Mouse (Mus musculus): ENCODE data around the gene Ppih. TPM values are rescaled to one million over a fixed set of nuclear protein-coding genes. Genes with fewer than 3 reads are reported as not detected.

The Ppih gene
- polyA plus RNA-seq (2012; ENCODE audit: insufficient read depth, insufficient read length, missing spikeins): 15.4 and 17.0 TPM in 2 replicates

DNA sequence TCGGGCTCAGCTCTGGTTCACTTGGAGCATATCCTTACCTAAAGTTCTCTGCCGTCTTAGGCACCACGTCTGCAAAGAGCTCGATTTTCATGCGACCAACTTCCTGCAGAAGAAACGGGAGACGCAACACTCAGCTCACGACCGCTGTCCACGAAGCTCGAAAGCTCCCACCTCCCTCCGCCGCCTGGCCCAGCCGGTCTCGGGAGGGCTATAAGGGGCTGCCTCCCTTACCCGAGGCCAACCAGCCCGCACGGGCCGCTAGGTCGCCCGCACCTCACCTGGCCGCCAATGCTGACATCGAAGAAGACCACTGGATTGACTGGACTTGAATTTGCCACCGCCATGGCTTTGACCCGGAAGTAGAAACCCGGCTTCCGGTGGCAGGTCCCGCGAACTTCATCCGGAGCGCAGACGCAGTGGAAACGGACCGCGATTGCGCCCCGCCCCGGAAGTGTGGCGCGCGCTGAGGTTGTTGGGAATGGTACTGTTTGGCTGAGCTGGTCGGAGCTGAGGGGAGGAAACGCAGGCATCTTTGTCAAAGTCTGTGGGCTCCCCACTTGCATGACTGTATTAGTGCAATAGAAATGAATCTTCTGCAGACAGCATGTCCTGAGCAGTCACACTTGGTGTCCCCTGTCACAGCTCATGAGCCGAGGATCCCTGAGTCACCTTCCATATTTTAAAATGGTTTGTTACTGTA is at the start of gene Ppih:
Gene Ppih (minus strand): TSS at position 416 of the 700 bp plus-strand sequence.
- H3K4me1 ChIP-seq (ENCODE audit: control insufficient read depth, insufficient read depth, insufficient read length, low read length): peaks cover 8% of the 10 kb centered on the region
- H3K27ac ChIP-seq (replicated peaks; ENCODE audit: low read depth, low read length): peak within 1 kb of the TSS; percentile 71; the same call in 1 of the 2 replicates
- peak within 1 kb of the TSS; percentile 79 for H3K4me3 ChIP-seq (ENCODE audit: insufficient read depth, low read depth, low read length)

DNA sequence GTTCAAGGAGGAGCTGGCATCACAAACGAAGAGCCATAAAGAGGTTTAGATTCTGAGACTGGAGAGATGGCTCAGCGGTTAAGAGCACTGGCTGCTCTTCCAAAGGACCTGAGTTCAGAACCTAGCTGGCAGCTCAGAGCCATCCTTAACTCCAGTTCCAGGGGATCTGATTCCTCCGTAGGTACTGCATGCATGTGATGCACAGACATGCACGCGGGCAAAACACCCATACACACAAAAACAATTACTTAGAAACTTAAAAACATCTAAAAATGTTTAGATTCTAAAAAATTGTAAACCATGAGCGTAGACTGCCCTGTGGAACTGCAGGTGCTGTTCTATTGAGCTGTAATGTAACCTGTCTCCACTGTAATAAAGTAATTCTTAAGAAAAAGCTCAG is 49.1 kb upstream of the Ppih start:
- H3K4me1 ChIP-seq (ENCODE audit: control insufficient read depth, insufficient read depth, insufficient read length, low read length): no peaks in the 10 kb centered on the region
- no peak overlapping the region for H3K27ac ChIP-seq (replicated peaks; ENCODE audit: low read depth, low read length)
- H3K4me3 ChIP-seq (ENCODE audit: insufficient read depth, low read depth, low read length): no peak overlapping the region

DNA sequence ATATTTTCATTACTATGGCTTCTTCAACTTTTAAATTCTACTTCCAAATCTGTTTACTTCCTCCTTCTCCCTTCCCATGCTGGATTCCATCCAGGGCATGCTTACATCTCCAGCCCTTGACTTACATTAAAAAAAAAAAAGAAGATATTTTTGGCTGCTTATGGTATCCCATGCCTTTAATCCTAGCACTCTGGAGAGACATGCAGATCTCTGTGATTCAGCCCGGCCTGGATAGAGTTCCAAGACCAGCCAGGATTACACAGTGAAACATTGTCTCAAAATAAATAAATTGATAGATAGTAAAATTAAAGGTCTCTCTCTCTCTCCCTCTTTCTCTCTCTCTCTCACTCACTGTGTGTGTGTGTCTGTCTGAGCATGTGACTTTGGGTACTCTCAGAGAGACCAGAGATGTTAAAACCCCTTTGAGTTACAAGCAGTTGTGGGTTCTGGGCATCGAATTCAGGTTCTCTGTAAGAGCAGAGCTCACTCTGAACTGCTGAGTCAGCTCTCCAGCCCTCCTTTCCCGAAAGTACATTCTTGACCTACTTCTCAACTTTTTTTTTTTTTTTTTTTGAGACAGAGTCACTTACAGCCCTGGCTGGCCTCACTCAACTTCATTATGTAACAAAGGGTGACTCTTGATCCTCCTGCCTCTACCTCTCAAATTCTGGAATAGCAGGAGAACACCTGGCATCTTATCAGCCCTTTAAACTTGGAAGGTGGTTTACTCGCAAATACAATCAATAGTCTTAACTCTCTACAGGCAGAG is 46.6 kb upstream of the Ppih start:
- H3K4me1 ChIP-seq (ENCODE audit: control insufficient read depth, insufficient read depth, insufficient read length, low read length): no peaks in the 10 kb centered on the region
- H3K27ac ChIP-seq (replicated peaks; ENCODE audit: low read depth, low read length): no peak overlapping the region
- no peak overlapping the region for H3K4me3 ChIP-seq (ENCODE audit: insufficient read depth, low read depth, low read length)

DNA sequence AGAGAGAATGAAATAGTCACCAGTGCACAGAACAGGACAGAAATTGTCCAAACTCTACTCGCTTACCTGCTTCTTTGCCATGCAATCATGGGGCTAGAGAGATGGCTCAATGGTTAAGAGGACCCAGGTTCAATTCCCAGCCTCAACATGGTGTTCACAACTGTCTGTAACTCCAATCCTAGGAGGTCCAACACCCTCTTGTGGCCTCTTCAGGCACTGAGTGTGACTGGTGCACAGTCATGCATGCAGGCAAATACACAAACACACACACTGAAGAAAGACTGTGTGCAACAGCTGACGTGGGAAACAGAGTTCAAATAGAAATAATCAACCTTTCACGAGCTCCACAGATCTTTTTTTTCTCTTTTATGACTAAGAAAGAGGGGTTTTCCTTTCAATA is 41.9 kb upstream of the Ppih start:
- Histone ChIP-seq H3K27ac (replicated peaks; ENCODE audit: low read depth, low read length) (no peak overlapping the region), H3K4me1 (ENCODE audit: control insufficient read depth, insufficient read depth, insufficient read length, low read length) (no peaks in the 10 kb centered on the region), H3K4me3 (ENCODE audit: insufficient read depth, low read depth, low read length) (no peak overlapping the region)

DNA sequence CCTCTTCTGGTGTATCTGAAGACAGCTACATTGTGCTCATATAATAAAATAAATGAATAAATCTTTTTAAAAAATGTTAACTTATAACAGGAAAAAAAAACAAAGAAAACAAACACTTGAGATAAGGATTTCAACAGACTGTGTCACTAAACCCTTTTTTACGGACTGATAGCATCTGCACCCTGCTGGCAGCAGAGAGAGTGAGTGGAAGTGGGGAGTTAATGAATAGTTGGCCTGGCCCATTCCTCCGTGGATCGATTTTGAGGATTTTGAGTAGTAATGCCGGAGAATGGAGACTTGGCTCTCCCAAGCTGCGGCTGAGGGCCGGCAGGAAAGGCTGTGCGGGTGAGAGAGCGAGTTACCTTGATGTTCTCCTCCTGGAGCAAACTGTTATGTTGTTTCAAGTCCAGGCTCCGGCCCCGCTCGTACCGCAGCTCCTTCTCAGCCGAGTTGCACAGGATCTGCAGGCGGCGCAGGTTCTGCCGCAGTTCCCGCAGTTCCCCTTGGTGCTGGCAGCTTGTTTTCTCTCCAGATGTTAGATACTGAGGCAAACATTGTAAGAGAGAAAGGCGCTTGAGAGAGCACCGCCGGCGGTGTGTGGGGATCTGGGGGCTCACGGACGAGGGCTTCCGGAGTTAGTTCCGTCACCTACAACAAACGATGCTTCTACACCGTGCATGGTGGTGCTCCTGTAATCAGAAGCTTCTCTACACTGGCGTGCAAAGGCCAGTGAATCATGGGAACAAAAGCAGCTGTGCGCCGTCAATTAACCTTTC is 39.0 kb upstream of the Ppih start:
- Histone ChIP-seq H3K4me1 (ENCODE audit: control insufficient read depth, insufficient read depth, insufficient read length, low read length) (no peaks in the 10 kb centered on the region), H3K27ac (replicated peaks; ENCODE audit: low read depth, low read length) (no peak overlapping the region), H3K4me3 (ENCODE audit: insufficient read depth, low read depth, low read length) (peak overlapping the region; percentile 27)

DNA sequence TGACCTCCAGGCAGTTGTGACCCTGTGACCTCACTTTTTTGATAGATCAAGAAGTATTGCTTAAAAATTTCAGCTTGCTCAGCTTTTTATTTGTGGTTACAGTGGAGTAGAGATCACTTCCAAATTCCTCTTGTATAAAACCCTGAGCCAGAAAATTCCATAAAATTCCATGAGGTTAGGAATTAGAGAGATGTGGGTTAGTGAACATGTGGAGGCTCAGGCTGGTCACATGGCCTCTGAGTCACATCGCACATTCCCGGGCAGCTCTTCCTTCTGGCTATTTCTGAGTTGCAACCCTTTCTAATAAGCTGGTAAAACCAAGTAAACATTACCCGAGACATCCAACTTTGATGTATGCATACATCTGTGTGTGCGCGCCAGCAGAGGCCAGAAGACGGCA is 25.2 kb upstream of the Ppih start:
- H3K4me3 ChIP-seq (ENCODE audit: insufficient read depth, low read depth, low read length): no peak overlapping the region
- H3K4me1 ChIP-seq (ENCODE audit: control insufficient read depth, insufficient read depth, insufficient read length, low read length): no peaks in the 10 kb centered on the region
- H3K27ac ChIP-seq (replicated peaks; ENCODE audit: low read depth, low read length): no peak overlapping the region

DNA sequence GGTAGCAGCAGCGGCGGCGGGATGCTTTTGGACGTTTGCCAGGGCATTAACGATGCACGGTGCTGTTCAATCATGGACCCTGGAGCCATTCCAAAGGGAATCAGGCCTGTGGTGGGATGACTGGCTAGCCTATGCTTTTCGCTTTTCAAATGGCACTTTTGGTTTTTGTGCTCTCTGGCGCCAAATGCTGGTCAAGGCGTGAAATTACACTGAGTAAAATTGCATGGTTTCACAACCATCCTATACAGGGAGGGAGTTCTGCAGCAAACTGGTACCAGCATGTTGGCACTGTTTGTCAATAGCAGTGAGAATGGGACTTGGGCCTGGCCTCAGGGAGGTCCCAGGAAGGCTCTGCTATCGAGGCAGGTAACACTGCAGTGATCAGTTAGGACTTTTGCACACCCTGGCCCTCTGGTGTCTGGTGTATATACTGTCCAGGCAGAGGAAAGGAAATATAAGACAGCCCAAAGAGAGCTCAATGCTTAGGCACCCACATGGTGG is 18.6 kb upstream of the Ppih start:
- Histone ChIP-seq H3K27ac (replicated peaks; ENCODE audit: low read depth, low read length) (no peak overlapping the region), H3K4me1 (ENCODE audit: control insufficient read depth, insufficient read depth, insufficient read length, low read length) (no peaks in the 10 kb centered on the region), H3K4me3 (ENCODE audit: insufficient read depth, low read depth, low read length) (no peak overlapping the region)

DNA sequence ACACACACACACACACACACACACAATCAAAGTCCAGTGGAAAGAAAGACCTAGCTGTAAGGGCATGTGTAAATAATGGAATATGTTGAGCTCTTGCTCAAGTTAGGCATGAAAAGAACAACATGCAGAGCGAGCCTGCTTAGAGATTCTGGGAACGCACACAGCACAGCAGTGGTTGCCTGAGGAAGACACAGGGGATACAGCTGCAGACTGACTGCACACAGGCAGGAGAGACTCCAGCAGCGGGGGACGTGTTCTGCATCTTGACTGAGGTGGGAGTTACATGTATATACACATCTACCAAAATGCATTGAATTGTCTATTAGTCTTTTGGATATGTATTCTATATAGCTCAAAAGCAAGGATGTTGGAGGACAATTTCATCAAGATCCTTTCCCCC is 18.1 kb upstream of the Ppih start:
- no peak overlapping the region for H3K27ac ChIP-seq (replicated peaks; ENCODE audit: low read depth, low read length)
- no peaks in the 10 kb centered on the region for H3K4me1 ChIP-seq (ENCODE audit: control insufficient read depth, insufficient read depth, insufficient read length, low read length)
- H3K4me3 ChIP-seq (ENCODE audit: insufficient read depth, low read depth, low read length): no peak overlapping the region

DNA sequence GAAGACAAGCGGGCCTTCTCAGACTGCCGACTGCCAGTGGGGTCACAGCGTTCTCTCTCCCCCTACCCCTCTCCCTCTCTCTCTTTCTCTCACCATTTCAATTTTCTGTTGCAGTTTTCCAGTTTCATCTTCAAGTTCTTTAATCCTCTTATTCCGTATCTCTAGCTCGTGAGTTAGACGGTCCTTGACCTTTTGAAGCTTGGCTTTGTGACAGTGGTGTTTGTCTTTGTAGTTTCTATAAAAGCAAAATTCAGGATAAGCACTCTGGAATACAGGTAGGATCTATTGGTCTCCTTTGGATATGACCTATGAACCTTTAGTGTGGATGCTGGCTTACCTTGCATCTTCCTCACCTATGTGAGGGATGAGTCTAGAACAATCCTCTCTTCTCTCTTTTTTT is 13.1 kb upstream of the Ppih start:
- no peaks in the 10 kb centered on the region for H3K4me1 ChIP-seq (ENCODE audit: control insufficient read depth, insufficient read depth, insufficient read length, low read length)
- H3K4me3 ChIP-seq (ENCODE audit: insufficient read depth, low read depth, low read length): no peak overlapping the region

DNA sequence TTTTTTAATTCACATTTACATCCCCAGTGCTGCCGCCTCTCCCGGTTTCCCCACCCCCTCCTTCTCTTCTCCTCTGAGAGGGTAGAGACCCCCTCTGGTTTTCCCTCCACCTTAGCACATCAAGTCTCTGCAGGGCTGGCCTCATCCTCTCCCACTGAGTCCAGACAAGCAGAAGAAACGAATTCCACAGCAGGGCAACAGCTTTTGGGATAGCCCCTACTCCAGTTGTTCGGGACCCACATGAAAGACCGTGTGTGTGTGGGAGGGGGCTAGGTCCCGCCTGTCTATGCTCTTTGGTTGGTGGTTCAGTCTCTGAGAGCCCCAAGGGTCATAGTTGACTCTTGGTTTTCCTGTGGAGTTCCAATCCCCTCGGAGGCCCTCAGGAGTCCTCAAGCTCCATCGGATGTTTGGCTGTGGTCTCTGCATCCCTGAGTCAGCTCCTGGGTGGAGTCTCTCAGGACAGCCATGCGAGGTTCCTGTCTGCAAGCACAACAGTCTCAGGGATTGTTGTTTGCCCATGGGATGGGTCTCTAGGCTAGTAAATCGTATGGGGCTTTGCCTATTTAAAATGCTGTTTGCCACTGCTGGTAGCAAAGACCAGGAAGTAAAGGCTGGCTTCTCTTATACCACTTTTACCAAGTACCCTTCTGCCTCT is 677 bp upstream of the Ppih start:
- H3K27ac ChIP-seq (replicated peaks; ENCODE audit: low read depth, low read length): no peak overlapping the region

More for the DNA sequence above, 13.1 kb upstream of the Ppih start:
- H3K27ac ChIP-seq (replicated peaks; ENCODE audit: low read depth, low read length): no peak overlapping the region

DNA sequence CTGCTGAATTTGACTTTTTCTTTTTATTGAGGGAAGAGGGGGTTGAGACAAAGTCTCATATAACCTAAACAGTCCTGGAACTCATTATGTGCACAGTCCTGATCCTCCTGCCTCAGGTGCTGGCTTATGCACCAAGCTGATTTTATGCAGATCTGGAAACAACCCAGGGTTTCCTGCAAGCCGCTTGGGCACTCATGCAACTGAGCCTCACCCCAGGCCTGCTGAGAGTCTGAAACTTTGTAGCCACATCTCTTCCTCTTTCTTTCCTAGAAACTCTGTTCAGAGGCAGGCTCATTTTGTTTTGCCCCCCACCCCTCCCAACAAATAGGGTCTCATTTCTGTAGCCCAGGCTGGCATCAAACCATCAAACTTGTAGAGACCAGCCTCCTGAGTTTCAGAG is 6.6 kb downstream of the Ppih start:
- Histone ChIP-seq H3K4me1 (ENCODE audit: control insufficient read depth, insufficient read depth, insufficient read length, low read length) (no peaks in the 10 kb centered on the region), H3K4me3 (ENCODE audit: insufficient read depth, low read depth, low read length) (no peak overlapping the region), H3K27ac (replicated peaks; ENCODE audit: low read depth, low read length) (no peak overlapping the region)

More for the DNA sequence above, 677 bp upstream of the Ppih start:
- peaks cover 8% of the 10 kb centered on the region for H3K4me1 ChIP-seq (ENCODE audit: control insufficient read depth, insufficient read depth, insufficient read length, low read length)
- H3K4me3 ChIP-seq (ENCODE audit: insufficient read depth, low read depth, low read length): peak overlapping the region; percentile 75

DNA sequence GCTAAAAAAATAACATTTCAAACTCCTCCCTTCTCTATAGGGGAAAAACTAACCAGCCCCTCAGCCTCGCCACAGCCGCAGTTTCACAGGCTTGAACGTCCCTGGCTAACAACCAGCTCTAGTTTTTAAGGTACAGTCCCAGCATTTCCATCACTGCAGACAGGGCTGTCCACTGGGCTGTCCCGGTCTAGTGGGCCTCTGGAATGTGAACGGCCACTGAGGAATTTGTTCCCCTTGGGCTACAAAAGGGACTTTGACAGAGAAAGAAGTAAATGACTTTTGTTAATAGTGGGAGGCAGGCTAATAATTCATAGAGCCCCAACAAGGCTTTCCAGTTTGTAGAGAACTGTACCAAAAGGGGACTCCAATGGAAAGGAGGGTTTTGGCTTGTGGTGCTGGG is 14.9 kb downstream of the Ppih start:
- Histone ChIP-seq H3K4me3 (ENCODE audit: insufficient read depth, low read depth, low read length) (no peak overlapping the region), H3K27ac (replicated peaks; ENCODE audit: low read depth, low read length) (no peak overlapping the region), H3K4me1 (ENCODE audit: control insufficient read depth, insufficient read depth, insufficient read length, low read length) (no peaks in the 10 kb centered on the region)

DNA sequence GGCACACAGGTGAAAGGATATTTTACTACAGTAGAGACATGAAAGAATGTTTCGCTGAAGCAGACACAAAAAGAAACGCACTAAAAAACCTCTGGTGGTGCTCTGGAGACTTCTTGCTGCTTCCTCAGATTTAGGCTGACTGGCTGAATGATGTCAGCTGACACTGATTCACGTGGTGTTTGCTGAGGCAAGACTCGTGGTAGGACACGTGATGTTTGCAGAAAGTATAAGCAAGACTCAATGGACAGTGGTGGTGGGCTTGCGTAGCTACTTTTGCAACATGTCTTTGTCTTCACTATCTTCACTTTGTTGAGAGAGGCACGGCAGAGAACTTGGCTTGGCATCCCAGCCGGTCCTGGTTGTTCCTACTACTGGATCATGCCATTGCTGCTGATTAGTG is 17.1 kb downstream of the Ppih start:
- Histone ChIP-seq H3K27ac (replicated peaks; ENCODE audit: low read depth, low read length) (no peak overlapping the region), H3K4me3 (ENCODE audit: insufficient read depth, low read depth, low read length) (no peak overlapping the region), H3K4me1 (ENCODE audit: control insufficient read depth, insufficient read depth, insufficient read length, low read length) (no peaks in the 10 kb centered on the region)

DNA sequence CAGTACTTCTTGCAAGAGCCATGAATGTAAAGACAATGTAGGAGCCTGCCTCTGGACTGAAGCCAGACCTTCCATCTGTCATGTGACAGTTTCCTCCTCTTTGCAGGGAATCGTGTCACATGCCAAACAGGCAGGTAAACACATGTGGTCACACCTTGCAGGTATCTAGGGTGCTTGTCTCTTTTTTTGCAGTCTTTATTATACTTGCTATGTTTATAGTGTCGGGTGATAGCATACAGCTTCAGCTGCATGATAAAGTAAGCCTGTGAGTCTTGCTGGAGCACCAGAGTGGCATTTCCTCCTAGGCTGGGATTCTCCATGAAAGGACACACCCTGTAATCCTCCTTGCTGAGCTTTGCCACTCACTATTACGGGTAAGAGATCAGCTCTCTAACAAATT is 18.6 kb downstream of the Ppih start:
- H3K4me1 ChIP-seq (ENCODE audit: control insufficient read depth, insufficient read depth, insufficient read length, low read length): no peaks in the 10 kb centered on the region
- no peak overlapping the region for H3K4me3 ChIP-seq (ENCODE audit: insufficient read depth, low read depth, low read length)
- H3K27ac ChIP-seq (replicated peaks; ENCODE audit: low read depth, low read length): no peak overlapping the region

DNA sequence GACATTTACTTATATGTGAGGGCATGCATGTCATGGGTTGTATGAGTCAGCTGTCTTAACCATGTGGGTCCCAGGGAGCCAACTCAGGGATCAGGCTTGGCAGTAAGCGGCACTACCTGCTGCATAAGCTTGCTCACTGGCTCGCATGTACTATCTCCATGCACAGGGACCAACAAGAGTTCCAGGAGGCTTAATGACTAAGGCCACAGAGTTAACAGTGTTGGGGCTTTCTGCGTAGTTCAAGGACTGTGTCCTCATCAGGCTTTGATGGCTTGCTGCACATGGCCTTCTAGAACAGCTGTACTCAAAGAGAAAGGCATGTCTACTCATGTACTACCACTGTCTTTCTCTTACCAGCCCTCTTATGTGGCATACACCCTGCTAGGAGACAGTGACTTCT is 19.6 kb downstream of the Ppih start:
- H3K4me3 ChIP-seq (ENCODE audit: insufficient read depth, low read depth, low read length): no peak overlapping the region
- H3K4me1 ChIP-seq (ENCODE audit: control insufficient read depth, insufficient read depth, insufficient read length, low read length): no peaks in the 10 kb centered on the region
- H3K27ac ChIP-seq (replicated peaks; ENCODE audit: low read depth, low read length): no peak overlapping the region

Measured in brown adipose tissue, adult 24 weeks (tissue).